Mouse (Mus musculus) megakaryocyte, embryonic 14.5 days (primary cell): Measurements from ENCODE around the gene Obscn. TPM values are rescaled to one million over a fixed set of nuclear protein-coding genes. Genes with fewer than 3 reads are reported as not detected.

ENCODE experiments used
- H3K27me3 ChIP-seq: replicated peaks from 2 replicates; pipeline ENCODE3; 2012; ENCODE audit warnings: inconsistent platforms
- H3K36me3 ChIP-seq: replicated peaks from 2 replicates; pipeline ENCODE3; 2012; ENCODE audit warnings: low read length, inconsistent platforms, mixed read lengths
- H3K4me1 ChIP-seq: 2 replicates; pipeline ENCODE4 v1.6.1; 2012; ENCODE audit warnings: inconsistent platforms
- H3K4me3 ChIP-seq: replicated peaks from 2 replicates; pipeline ENCODE3; 2012; ENCODE audit warnings: moderate library complexity, mild to moderate bottlenecking, inconsistent platforms
- H3K9me3 ChIP-seq: 2 replicates; pipeline ENCODE4 v1.6.1; 2012; ENCODE audit warnings: inconsistent platforms
- FLI1 ChIP-seq: IDR thresholded peaks from 2 replicates; pipeline ENCODE4 v1.6.1; 2012; ENCODE audit warnings: low read length, inconsistent platforms, mixed read lengths
- GATA1 ChIP-seq: IDR thresholded peaks from 3 replicates; pipeline ENCODE4 v1.6.1; 2012; ENCODE audit warnings: mixed read lengths, low read length, inconsistent platforms, borderline replicate concordance
- polyA plus RNA-seq: library from polyadenylated mRNA; stranded (reverse); fragments of >175 nt; gene quantifications from 2 replicates; pipeline ENCODE4 v1.2.3, GENCODE M21; 2012; ENCODE audit warnings: low replicate concordance; ENCODE audit not compliant: insufficient read depth

Obscn gene
- polyA plus RNA-seq, 1 experiment = 9.6 TPM

DNA sequence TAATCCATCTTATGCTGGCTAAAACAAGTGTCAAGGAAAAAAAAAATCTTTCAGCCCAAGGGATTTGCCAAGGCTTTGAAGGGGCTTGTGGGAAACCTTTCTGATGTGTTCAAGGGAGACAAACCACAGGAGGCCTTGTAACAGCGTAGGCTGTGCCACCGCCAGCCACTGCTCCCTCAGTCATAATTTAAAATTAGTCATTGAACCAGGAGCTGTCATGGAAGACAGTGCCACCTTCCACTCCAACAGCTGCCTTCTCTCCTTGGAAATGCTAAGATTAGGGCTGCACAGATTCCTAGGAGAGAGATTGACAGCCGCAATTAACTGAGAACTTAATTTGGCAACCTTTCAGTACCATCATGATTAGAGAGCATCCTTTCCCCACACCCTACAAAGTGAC is 13.1 kb upstream of the Obscn start:
- Histone ChIP-seq H3K4me3 (no peak overlapping the region), H3K4me1 (peaks cover 5% of the 10 kb centered on the region), H3K36me3 (no peaks in the 10 kb centered on the region), H3K9me3 (no peaks in the 10 kb centered on the region), H3K27me3 (peaks cover 19% of the 10 kb centered on the region)
- no peak for TF ChIP-seq GATA1
- no peak for TF ChIP-seq FLI1

- peaks cover 6% of the 10 kb centered on the region for H3K4me1 ChIP-seq
- no peak for TF ChIP-seq FLI1
- TF ChIP-seq GATA1 = no peak
- no peaks in the 10 kb centered on the region for H3K36me3 ChIP-seq
- no peak overlapping the region for H3K4me3 ChIP-seq
- no peaks in the 10 kb centered on the region for H3K9me3 ChIP-seq
- peaks cover 58% of the 10 kb centered on the region for H3K27me3 ChIP-seq
Observed at GRCm38 (mm10) chr11:59142962-59143361, 6.8 kb upstream of the Obscn start.

DNA sequence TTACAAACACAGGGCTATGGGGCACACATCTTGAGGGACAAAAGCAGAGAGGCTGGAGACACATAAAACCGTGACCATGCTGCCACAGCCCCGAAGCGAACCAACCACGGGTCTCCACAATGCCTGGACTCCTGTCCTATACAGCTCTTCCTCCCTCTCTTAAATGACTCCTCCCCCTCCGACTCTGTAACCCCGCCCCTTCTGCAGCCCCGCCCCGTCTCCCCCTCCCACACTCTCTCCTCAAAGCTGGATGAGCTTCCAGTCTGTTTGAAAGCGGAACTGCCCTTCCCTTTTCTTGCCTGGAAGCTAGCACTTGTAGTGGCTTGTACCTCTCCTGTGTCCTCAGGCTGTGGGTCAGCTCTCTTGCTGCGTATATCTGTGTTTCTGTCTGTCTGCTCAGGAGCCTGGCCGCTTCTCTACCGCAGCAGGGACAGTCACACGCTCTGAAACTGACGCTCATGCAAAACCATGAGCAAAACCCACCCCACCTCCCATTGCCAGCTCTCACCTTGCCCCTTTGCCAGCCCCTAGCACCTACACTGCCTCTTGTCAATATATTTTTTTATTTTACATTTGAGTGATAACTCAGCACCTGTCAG is 5.7 kb upstream of the Obscn start:
- Histone ChIP-seq H3K36me3 (no peaks in the 10 kb centered on the region), H3K4me1 (peaks cover 6% of the 10 kb centered on the region), H3K27me3 (peaks cover 66% of the 10 kb centered on the region), H3K9me3 (no peaks in the 10 kb centered on the region), H3K4me3 (no peak overlapping the region)
- no peak for TF ChIP-seq GATA1
- TF ChIP-seq FLI1 = no peak

DNA sequence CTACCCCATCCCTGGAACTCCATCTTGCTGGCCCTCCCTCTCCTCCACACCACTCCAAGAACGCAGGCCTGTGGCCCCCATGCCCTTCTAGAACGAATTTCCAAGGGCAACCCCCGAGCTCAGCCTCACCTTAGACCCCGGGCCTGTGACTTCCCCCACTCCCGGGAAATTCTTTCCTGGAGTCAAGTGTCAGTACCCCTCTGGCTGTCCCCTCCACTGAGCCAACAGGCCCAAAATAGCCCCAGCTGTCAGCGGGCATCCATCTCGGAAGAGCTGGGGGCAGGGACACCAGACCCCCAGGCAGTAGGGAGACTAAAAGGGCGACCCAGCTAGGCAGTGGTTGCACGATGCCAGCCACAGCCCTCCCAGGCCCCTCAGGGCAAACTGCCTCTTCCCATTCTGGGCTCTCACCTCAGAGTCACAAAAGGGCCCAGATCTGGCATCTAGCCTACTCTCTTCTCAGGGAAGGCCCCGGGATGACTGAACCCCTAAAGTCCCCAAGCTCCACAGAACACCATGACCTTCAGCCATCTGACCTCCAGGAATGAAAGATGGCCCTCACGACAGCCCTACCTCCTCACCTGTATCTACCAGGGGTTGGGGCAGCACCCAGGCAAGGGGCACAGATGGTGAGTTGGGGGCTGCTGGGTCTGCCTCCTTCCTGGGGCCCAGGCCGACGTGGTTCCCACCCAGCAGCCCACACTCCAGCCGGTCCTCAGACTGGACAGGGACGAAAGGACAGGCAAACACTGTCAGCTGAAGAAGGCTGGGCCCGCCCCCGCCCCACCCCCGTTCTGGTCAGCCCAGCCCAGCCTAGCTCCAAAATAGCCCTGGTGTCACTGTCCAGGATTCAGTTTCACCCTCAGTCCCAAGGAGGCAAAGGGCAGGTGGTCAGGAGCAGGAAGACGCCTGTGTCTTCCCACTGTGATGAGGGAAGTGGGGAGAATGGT is 2.6 kb upstream of the Obscn start:
- no peak overlapping the region for H3K4me3 ChIP-seq
- H3K27me3 ChIP-seq = peaks cover 88% of the 10 kb centered on the region
- no peak for TF ChIP-seq GATA1
- no peak for TF ChIP-seq FLI1
- no peaks in the 10 kb centered on the region for H3K36me3 ChIP-seq
- H3K9me3 ChIP-seq = peaks cover 5% of the 10 kb centered on the region; the same call in 1 of the 2 replicates
- peaks cover 26% of the 10 kb centered on the region for H3K4me1 ChIP-seq

- Histone ChIP-seq H3K9me3 (peaks cover 5% of the 10 kb centered on the region; the same call in 1 of the 2 replicates), H3K4me3 (no peak overlapping the region), H3K4me1 (peaks cover 26% of the 10 kb centered on the region; the same call in 1 of the 2 replicates), H3K27me3 (peaks cover 96% of the 10 kb centered on the region), H3K36me3 (no peaks in the 10 kb centered on the region)
- TF ChIP-seq GATA1 = no peak
Observed at GRCm38 (mm10) chr11:59136994-59137706, 948 bp upstream of the Obscn start.

DNA sequence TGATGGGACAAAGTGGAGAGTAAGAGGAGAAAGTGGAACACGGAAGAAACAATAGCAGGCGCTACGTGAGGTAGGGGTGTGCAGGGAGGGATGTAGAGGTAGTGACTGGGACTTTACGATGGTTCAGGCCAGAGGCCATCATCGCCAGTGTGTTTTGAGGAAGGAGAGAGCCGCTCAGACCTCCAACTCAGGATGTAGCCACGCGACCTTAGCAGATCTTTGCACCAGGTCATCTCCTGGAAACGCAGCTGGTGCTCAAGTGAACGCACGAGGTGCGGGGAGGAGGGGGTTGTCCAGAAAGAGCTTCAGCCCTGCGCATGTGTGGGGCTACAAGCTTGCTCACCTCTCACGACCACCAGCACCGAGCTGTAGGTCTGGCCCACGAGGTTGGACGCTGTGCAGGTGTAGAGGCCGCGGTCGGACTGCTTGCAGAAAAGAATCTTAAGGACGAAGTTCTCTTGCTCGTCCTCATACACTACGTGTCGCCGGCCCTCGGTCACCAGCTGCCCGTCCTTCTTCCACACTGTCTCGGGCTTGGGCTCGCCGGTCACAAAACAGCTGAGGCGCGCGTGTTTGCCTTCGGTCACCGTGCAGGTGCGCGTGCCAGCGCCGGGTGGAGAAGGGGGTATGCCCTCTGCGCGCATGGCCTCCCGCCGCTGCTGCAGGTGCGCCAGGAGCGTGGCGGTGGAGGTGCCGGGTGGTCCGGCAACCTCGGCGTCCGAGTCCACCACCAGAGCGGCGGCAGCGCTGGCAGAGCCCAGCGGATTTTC is 966 bp downstream of the Obscn start:
- H3K27me3 ChIP-seq = peaks cover 95% of the 10 kb centered on the region
- H3K4me1 ChIP-seq = peaks cover 23% of the 10 kb centered on the region; the same call in 1 of the 2 replicates
- TF ChIP-seq GATA1 (no peak), FLI1 (no peak)
- peaks cover 5% of the 10 kb centered on the region; the same call in 1 of the 2 replicates for H3K9me3 ChIP-seq
- no peak overlapping the region for H3K4me3 ChIP-seq
- no peaks in the 10 kb centered on the region for H3K36me3 ChIP-seq

DNA sequence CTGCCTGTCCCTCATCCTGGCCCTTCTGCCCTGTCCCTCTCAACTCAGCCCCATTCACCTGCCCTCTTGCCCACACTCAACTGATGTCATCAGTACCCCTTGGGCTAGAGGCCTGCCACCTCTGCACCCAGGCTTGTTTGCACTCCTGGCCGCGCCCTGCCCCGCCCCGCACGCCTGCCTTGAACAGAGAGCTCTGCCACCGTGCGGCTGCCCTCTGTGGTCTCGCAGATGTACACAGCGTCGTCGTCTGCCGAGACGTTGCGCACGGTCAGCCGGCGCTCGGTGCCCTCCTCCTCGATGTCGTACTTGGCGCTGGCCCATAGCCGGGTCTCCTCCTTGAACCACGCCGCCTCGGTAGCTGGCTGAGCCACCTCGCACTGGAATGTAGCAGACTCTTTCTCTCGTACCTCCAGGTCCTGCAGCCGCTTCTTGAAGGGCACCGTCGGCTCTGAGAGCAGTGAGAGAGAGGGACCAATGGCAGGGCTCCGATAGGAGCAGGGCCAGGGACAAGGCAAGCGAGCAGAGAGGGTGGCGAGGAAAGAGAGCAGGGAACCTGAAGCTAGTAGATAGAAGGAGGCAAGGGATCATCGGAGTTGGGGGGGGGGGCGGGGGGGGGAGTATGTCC is 1.7 kb downstream of the Obscn start:
- TF ChIP-seq GATA1 (no peak), FLI1 (no peak)
- Histone ChIP-seq H3K36me3 (no peaks in the 10 kb centered on the region), H3K27me3 (peaks cover 94% of the 10 kb centered on the region)

GRCm38 (mm10) chr11:59132065-59132464 is 4.1 kb downstream of the Obscn start:
- no peak for TF ChIP-seq FLI1
- TF ChIP-seq GATA1 = no peak
- no peaks in the 10 kb centered on the region for H3K36me3 ChIP-seq
- peaks cover 5% of the 10 kb centered on the region; the same call in 1 of the 2 replicates for H3K9me3 ChIP-seq
- H3K4me3 ChIP-seq = no peak overlapping the region
- peaks cover 76% of the 10 kb centered on the region for H3K27me3 ChIP-seq
- H3K4me1 ChIP-seq = peaks cover 23% of the 10 kb centered on the region; the same call in 1 of the 2 replicates

More for the DNA sequence above, 1.7 kb downstream of the Obscn start:
- Histone ChIP-seq H3K4me1 (peaks cover 23% of the 10 kb centered on the region; the same call in 1 of the 2 replicates), H3K4me3 (peak overlapping the region; percentile 12), H3K9me3 (peaks cover 5% of the 10 kb centered on the region; the same call in 1 of the 2 replicates)

DNA sequence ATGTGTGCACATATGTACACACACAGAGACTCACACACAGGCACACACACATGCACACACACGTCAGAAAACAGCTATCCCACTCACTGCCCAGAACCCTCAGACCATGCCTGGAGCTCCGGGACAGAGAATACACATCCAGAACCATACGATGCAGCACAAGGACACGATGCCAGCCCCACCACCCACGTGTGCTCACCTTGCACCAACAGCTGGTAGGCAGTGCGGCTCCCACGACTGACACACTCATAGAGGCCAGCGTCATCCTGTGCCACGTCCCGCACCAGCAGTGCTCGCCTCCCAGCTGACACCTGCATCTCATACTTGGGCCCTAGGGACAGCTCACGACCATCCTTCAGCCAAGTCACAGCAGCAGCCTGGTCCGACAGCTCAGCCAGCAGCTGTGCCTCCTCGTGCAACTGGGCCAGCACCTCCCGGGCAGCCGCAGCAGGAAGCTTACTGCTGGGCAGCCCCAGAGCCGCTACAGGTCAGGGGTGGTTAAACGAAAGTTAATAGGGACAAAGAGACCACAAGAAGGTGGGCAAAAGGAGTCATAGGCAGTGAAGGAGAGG is 4.8 kb downstream of the Obscn start:
- Histone ChIP-seq H3K27me3 (peaks cover 72% of the 10 kb centered on the region), H3K4me1 (peaks cover 23% of the 10 kb centered on the region; the same call in 1 of the 2 replicates), H3K9me3 (peaks cover 5% of the 10 kb centered on the region; the same call in 1 of the 2 replicates), H3K36me3 (no peaks in the 10 kb centered on the region), H3K4me3 (peak overlapping the region; percentile 72)
- TF ChIP-seq FLI1 (no peak), GATA1 (no peak)
